Mouse (Mus musculus): ENCODE measurements around the gene Svopl.

DNA sequence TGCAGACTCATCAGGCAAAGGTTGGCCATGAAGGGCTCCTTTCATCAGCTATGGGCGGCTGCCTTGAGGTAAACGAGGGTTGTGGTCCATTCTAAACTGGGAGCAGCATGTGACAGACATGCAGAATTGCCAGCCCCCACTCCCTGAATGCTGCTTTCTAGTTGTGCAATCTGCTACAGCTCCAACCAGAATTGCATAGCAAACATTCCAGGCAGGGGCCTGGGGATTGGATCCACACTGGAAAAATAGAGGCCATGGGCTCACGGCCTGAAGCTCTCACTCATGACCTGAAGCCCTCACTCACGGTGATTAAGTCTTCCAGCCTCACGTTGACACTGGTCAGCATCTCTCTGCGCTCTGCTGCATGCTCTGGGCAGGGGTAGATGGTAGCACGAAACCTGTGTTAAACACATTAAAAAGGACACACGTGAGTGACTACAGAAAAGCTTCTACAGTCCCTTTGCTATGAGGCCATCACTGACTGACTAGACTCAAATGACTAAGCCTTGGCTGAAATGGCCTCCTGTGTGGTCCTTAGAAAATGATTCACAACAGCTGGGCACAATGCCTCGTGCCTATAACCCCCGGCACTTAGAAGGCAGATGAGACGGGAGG, 35.0 kb upstream of the Svopl start:
- TF ChIP-seq CTCF (IDR thresholded peaks at IDR 0.05; ENCODE audit: control insufficient read depth, insufficient read depth, insufficient read length) (no peak), MYOD1 (IDR thresholded peaks at IDR 0.05; ENCODE audit: control insufficient read depth, insufficient read length, low read depth) (no peak), USF1 (IDR thresholded peaks at IDR 0.05; ENCODE audit: low read depth) (no peak), MAX (IDR thresholded peaks at IDR 0.05) (no peak)

All from C2C12 (cell line).